Mouse (Mus musculus): ENCODE results near the gene U2af2.

DNA sequence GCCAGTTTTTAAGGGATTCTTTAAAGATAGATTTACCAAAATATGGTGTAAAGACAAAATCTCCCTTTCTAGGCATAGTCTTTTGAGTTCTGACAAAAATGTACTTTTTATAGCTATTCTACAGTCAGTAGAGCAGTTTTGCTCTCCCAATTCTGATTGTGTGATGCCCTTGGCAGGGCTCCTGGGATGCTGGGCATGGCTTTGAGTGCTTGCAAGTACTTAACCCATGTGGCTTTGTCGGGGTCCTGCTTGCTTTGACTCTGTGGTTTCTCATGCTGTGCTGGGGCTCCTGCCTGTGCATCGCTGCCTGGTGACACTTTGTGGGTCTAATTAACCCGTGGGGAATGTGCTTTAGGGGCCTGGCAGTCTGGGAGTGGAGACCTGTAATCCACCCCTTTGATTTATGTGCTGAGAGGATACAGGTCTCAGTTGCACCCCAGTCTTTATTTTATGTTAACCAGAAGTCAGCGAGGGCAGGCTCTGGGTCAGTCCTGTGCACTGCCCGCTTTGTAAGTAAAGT lies 25.0 kb downstream of the U2af2 start:
- no peak for TF ChIP-seq CTCF (IDR thresholded peaks at IDR 0.05; ENCODE audit: extremely low read depth, insufficient read length, insufficient replicate concordance, low read depth, low read length)
- no peak for TF ChIP-seq POLR2A (IDR thresholded peaks at IDR 0.05; ENCODE audit: low read depth, low read length)

Measured in small intestine, adult 2 months (tissue).